Mouse (Mus musculus): ENCODE measurements around the gene Atf6b.
A peak's percentile ranks its signal among the peaks of the same experiment; 100 is the strongest.

Atf6b gene

DNA sequence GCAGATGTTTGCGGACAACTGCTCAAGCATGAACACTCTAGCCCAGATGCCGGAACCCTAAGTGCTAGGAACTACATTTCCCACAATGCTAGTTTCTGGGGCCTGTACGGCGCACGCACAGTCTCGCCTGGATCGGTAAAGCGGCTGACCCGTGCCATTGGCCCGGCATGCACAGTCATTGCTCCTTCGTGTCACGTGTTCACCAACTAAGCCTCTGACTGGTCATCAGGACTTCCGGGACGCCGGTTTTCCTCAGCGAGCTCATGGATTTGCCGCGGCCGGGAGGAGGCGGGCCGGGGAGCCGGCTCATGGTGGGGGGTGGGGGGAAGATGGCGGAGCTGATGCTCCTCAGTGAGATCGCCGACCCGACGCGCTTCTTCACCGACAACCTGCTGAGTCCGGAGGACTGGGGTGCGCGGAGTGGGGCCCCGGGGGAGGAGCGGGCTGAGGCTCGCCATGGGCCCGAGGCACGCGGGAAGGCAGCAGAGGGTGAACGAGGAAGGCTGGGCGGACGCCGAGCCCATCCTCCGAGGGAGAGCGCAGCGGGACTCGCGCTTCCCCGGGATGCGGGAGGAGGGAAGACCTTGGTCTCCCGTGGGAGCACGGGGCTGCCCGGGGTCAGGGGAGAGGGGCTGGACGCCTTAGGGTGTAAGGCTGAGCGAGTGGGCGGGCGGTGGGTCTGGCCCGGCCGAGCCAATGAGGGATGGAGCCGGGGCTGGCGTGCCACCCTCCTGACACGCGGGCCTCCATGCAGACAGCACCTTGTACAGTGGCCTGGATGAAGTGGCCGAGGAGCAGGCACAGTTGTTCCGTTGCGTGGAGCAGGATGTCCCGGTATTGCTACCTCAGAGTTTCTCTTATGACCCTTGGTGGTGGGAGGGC lies at the start of gene Atf6b:
Gene Atf6b, plus strand, starts transcription at position 241 of the 882 bp plus-strand sequence.
- DNase-seq (ENCODE audit: low spot score in 2 of 2), result peak; percentile 80 to 94

DNA sequence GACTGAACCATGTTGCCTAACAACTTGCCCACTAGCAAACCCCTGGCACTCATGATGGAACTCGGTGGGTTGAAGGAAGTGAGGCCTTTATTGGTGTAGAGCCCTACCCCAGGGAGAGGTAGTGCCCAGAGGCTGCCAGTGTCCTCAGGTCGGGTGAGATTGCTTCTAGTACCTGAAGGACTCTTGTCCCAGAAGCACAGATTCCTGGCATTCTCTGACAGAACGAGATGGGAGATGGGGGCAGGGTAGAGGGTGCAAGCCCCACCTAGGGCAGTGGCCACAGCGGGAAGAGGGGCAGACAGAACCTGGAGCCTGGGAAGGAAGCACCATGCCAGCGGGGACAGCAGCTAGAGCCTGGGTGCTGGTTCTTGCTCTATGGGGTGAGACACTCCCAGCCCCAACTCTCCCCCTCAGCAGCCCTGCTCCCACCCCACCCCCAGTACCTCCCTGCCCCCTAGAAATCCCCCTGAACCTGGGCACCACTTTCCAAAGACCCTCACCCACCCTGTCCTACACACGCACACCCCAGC lies 49.3 kb upstream of the Atf6b start, which contains the start of gene Ager:
Gene Ager, plus strand, starts transcription at position 297 of the 530 bp plus-strand sequence.
- DNase-seq (ENCODE audit: low spot score in 2 of 2), result no peak

GRCm38 (mm10) chr17:34599891-34600290 lies 47.1 kb upstream of the Atf6b start:
- DNase-seq (ENCODE audit: low spot score in 2 of 2), result no peak

DNA sequence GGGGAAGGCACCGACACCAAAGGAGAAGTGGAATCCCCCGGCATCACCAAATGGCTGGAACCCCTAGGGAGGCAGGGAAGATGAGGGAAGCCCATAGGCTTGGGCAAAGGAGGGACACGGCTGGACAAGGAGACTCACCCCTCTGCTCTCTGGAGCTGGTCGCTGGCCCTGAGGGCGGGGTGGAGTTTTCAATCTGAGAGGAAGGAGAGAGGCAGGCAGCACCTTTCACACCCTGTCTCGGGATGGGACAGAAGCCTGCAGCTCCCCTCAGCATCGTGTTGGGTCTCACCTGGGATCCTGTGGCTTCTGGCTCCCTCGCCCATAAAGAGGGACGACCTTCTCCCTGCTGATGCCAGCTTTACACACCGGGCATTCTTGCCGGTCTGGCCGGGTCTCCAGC lies 45.1 kb upstream of the Atf6b start:
- no peak for DNase-seq (ENCODE audit: low spot score in 2 of 2)

DNA sequence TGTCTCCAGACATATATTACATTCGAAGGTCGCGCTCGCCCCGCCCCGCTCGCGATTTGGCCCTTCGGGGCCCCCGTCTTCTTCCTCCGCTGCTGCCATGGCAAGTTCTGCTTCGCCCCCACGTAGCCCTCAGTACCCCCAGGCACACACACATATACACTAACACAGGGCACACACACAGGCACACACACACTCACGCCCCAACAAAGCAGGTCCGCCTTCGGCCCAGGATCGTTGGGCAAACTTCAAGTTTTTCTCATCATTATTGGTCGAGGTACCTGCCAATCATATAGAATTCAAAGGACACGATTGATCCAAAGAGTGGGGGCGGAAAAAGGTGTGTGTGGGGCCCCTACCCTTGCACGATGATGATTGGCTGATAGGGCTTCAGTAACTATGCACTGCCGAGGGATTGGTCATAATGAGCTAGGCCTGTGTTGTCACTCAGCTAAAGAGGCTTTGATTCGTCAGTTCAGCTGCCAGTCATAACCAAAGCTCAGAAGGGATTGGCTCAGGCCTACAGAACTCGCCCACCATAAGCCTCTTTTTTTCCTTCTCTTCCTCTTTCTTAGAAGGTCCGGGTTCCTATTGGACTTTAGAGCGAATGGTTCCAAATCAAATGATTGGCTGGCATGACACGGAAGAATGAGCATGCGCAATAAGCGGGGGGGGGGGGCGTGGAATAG lies 43.4 kb upstream of the Atf6b start, which contains the start of gene Rnf5:
Gene Rnf5, minus strand, starts transcription at position 316 of the 686 bp plus-strand sequence.
- peak; percentile 97 to 98 for DNase-seq (ENCODE audit: low spot score in 2 of 2)

DNA sequence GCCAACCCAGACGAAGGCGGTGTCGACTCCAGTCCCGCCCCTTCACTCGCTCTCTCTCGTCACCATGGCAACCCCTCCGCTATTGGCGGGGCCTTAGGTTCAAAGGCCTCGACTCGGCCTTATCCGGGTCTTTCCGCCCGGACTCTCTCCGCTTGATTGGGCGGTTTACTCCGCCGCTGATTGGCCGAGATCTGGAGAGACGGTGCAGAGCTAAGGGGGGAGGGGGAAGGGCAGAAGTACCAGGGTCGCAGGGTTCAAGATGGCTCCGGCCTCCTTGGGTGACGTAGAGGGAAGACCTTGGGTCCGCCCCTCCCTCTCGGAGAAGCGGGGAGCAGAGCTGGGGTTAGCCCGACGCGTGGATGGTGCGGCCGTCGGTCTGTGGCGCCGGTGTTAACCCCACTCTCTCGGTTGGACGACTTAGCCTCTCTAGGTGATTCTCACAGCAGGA lies 42.9 kb upstream of the Atf6b start, which contains the start of gene Agpat1:
Gene Agpat1, plus strand, starts transcription at position 202 of the 448 bp plus-strand sequence.
- peak; percentile 92 to 97 for DNase-seq (ENCODE audit: low spot score in 2 of 2)

DNA sequence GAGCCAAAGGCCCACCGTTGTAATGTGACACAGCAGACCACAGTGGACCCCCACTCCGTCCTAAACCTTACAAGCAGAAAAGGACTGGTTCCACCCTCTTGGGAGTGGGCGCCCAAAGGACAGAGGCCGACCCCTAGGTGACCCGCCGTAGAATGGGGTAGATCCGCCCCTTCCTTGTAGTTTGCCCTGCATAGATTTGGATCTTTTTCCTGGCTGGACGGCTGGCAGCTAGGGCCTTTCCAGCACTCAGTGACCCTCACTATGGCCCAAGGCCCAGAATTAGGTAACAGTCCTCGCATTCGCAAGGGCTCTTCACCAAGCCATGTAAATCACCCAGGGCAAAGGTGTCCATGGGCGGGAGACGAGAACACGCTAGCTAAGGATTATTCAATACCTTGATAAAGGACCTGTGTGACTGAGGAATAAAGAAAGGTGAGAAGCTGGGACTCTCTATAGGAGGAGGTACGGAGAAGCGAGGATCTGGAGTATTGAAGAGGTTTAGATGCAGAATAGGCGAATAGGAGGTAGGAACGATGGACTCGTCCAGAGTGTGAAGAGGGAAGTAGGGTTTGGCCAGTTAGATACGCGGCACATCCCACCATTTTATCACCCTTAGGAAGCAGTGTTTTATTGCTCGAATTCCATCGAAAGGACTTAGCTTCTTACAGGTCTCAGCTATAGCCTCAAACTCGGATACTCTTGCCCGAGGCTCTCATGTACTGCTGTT lies 42.3 kb upstream of the Atf6b start:
- no peak for DNase-seq (ENCODE audit: low spot score in 2 of 2)

DNA sequence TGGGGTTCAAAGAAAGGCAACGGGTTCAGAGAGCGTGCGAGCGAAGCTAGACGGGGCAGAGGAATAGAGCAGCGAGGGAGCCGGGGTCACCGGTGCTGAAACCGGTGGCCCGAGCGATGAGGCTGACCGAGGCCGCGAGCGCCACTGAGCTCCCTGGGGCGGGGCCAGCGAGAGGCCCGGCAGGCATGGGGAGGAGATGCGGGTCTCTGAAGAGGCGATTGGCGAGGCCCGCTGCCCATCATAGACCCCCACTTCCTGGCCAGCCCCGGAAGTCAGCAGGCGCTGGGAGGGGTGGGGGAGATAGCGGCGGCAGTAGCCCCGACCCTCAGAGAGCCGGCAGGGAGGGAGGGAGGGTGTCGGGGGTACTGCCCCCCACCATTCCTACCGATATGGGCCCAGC lies 41.3 kb upstream of the Atf6b start:
- peak; percentile 89 to 94 for DNase-seq (ENCODE audit: low spot score in 2 of 2)

DNA sequence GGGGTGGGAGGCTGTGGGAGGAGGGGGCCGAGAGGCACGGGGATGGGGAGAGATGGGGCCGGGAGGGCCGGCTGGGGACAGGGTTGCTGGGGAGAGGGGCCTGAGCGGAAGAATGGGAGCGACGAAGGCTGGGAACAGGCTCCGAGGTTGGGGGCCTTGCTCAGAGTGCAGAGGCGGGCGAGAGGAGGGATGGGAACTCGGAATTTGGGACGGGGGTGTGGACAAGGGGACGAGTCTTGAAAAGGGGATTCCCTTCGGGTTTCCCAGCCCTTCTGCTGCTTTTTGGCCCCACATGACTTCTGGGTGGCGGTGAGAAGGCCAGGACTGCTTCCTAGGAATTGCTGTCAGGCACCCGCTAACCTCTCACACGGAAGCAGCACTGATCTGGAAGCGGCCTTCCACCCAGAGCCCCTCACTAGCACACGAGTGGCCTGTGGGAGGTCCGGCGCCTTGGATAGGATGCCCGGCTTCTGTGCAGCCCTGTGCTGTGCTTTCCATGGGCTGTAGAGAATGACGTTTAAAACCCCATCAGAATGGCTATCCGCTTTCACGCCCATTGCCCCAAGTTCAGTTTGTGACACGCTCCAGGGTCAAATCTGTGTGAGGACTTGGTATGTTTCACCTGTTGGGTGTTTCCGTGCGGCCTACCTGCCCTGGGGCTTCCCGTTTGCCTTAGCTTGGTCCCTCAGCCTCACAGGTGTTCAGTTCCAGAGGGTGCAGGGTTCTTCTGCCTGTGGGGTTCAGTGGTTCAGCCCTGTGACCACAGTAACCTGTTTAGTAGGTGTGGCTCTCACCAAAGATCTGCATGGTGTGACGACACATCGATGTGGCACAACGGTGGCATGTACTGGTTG lies 40.5 kb upstream of the Atf6b start:
- peak in 1 of 2 experiments; percentile 51 for DNase-seq (ENCODE audit: low spot score in 2 of 2)

- DNase-seq (ENCODE audit: low spot score in 2 of 2), result no peak
Observed at GRCm38 (mm10) chr17:34607997-34608396, 38.9 kb upstream of the Atf6b start.

- no peak for DNase-seq (ENCODE audit: low spot score in 2 of 2)
Observed at GRCm38 (mm10) chr17:34611050-34611449, 35.9 kb upstream of the Atf6b start.

DNA sequence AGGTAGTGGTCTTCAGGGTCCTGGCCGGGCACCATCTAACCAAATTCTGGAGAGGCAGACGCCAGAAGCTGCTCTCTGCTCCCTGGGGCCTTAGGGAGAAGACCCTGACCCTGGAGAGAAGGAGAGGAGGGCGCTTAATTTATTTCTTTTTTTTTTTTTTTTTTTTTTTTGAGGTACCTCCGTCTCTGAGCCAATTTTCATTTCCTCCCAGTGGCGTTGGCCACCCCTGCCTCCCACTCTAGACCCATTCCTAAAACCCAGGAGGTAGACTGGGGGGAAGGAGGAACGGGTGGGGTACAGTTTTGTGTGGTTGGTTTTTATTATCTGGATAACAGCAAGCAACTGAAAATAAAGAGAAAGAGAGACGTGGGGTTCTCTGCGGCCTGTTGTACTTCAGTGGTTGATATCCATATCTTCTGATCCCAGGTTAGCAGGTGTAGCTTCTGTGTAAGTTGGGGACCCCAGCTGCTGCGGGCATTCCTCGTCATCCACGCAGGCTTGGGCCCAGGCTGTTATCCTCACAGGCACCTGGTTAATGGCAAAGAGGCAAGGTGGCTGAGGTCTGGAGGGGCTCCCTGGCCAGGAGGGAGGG lies 33.8 kb upstream of the Atf6b start:
- no peak for DNase-seq (ENCODE audit: low spot score in 2 of 2)

DNA sequence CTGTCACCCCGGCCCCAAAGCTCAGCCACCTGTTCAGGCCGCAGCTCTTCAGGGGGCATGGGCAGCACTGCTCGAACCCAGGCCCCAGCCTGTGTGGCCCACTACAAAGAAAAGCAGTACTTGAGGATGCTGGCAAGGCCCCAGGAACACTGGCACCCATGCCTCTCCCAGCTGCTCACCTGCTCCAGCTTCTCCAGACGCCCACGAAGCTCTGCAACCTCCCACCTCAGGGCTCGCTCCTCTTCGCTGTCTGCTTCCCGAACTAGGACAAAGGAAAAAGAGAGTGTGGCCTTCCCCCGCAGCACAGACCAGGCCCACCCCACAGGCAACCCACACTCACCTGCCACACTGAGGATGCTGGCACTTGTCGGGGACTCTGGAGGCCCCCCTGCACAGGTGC lies 33.1 kb upstream of the Atf6b start:
- DNase-seq (ENCODE audit: low spot score in 2 of 2), result no peak

GRCm38 (mm10) chr17:34615871-34616270 lies 31.1 kb upstream of the Atf6b start, which contains the start of gene Egfl8:
Gene Egfl8, minus strand, starts transcription at chr17:34615971.
- no peak for DNase-seq (ENCODE audit: low spot score in 2 of 2)

DNA sequence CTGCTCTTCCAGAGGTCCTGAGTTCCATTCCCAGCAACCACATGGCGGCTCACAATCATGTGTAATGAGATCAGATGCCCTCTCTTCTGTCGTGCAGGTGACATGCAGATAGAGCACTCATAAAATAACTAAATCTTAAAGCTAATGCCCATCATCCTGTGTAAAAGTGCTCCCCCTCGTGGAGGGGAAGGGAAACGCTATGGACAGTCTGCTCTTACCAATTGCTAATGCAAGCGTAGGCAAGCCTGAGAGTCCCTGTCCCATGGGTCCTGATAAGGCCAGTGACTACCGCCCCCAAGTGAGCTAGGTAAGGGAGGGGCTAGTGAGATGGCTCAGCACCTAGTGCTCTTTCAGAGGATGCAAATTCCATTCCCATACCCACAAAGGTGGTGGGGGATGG lies 27.9 kb upstream of the Atf6b start:
- DNase-seq (ENCODE audit: low spot score in 2 of 2), result peak; percentile 75 to 87

DNA sequence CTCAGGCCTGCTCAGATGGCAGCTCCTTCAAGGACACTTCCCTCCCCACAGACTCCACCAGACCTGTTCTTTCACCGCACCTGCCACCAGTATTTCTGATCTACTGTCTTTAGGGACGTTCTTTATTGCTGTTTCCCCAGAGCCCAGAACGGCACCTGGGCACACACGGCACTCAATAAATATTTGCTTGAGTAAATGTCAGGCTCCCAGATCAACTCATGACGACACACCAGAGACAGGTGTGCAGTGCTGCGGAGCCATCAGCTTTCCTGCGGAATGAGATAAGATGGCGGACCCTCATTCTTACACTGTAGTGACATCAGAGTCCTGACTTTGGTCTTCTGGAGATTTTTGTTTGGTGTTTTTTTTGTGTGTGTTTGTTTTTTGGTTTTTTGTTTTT lies 25.9 kb upstream of the Atf6b start:
- DNase-seq (ENCODE audit: low spot score in 2 of 2), result no peak

DNA sequence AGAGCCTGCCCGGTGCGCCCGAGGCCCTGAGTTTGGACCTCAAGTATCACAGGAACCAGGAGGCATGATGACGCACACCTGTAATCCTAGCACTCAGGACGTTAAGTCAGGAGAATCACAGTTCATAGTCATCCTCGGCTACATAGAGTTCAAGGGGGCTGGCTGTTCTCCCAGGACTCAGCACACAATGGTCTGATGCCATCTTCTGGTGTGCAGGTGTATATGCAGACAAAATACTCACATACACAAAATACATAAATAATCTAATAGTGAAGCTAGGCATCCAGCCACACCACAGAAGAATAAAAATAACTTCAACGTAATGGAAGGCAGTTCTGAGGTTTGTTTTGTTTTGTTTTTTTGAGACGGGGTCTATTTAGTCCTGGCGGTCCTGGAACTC lies 23.8 kb upstream of the Atf6b start:
- DNase-seq (ENCODE audit: low spot score in 2 of 2), result no peak

- no peak for DNase-seq (ENCODE audit: low spot score in 2 of 2)
Observed at GRCm38 (mm10) chr17:34624981-34625380, 22.0 kb upstream of the Atf6b start.

- no peak for DNase-seq (ENCODE audit: low spot score in 2 of 2)
Observed at GRCm38 (mm10) chr17:34626062-34626772, 20.7 kb upstream of the Atf6b start.

DNA sequence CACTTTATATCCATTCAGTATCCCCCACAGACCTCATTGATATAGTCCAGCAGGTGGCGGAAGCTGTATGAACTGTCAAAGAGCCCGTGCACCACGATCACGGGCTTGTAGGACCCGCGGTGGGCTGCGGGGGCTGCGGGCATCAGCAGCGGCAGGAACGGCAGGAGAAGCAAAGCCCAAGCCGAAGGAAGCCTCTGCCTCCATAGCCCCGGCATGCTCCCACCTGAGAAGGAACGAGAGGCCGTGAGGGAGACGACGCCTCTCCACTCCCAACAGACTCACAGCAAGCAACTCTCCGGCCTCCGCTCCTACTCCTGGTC lies 20.2 kb upstream of the Atf6b start:
- peak; percentile 35 to 53 for DNase-seq (ENCODE audit: low spot score in 2 of 2)

Data from spleen, postnatal 10 days (tissue).